ENCODE assay signal across 8 mouse cellular contexts in the genomic region with DNA sequence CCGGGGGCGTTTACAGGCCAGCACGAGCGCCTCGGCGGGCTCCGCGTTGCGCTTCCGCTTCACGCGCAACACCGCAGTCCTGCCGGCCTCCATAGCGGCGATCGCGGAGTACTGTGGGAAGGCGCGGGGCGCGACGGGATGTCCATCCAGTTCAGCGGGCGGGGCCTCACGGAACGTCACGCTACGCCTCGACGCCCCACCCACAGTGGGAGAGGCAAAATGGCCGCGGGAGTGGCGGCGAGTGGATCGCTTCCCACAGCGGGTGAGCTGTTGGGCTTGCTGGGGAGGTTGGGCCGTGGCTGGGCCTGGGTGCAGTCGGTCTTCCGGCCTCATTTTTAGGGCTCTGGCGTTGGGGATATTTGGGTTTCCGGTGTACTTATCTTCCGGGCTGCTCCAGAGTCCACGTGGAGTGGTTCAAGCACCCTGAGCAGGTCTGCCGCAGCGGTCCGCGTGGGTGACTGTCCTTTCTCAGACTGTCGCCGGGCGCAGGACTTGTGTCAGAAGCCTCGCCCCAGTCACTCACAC. TPM values are rescaled to one million over a fixed set of nuclear protein-coding genes. Genes with fewer than 3 reads are reported as not detected.
A peak's percentile ranks its signal among the peaks of the same experiment; 100 is the strongest.
DNase-seq lines count a peak whose midpoint lies in the region; ATAC-seq and TF ChIP-seq lines count a peak whose summit lies in the region.

TSS of gene Slc7a6os (minus strand) at position 115 of the 525 bp plus-strand sequence.
TSS of gene Prmt7 (plus strand) at position 116 of the 525 bp plus-strand sequence.

- peak; percentile 94 for DNase-seq in A20 (ENCODE audit: low read depth, low spot score)
- DNase-seq in heart, embryonic 10.5 days (ENCODE audit: low spot score): peak; percentile 97
- peak; percentile 82 for DNase-seq in liver, adult 2 months (ENCODE audit: extremely low read depth, low read depth, low spot score)
- DNase-seq in splenic B cell, adult 2 months (ENCODE audit: low read depth, low spot score): peak; percentile 93

- peak; percentile 89; the same call in 1 of the 2 replicates for TF ChIP-seq POLR2A in bone marrow macrophage, adult 2 months (IDR thresholded peaks at IDR 0.05; ENCODE audit: borderline replicate concordance, low read depth, low read length)
- peak; percentile 97 for TF ChIP-seq POLR2A in embryonic fibroblast, embryonic 13.5 days (IDR thresholded peaks at IDR 0.05; ENCODE audit: low read depth, low read length)
- TF ChIP-seq POLR2A in liver, adult 2 months (IDR thresholded peaks at IDR 0.05; ENCODE audit: extremely low read depth, insufficient read depth, low read length): peak; percentile 97
- peak; percentile 98 for TF ChIP-seq POLR2A in myocyte (IDR thresholded peaks at IDR 0.05; ENCODE audit: insufficient read length, low read depth)

- no peaks in the 10 kb centered on the region; the same call in 1 of the 2 replicates for H3K79me2 ChIP-seq in liver, adult 2 months (ENCODE audit: control insufficient read depth, insufficient read depth, low read length)
- H3K79me2 ChIP-seq in myocyte (ENCODE audit: control insufficient read depth, insufficient read depth): peaks cover 44% of the 10 kb centered on the region

- peak within 1 kb of the TSS; percentile 74 for H3ac ChIP-seq in myocyte (ENCODE audit: control insufficient read depth, insufficient read length)

- 0% methylated on average over 52 of the region's 52 CpGs for WGBS in heart, embryonic 10.5 days
- WGBS in kidney, embryonic 16.5 days: under 1% methylated on average over 52 of the region's 52 CpGs
- WGBS in liver, adult 2 months: under 1% methylated on average over 52 of the region's 52 CpGs

- no peaks in the 10 kb centered on the region for H3K9me3 ChIP-seq in heart, embryonic 10.5 days
- no peaks in the 10 kb centered on the region for H3K9me3 ChIP-seq in kidney, embryonic 16.5 days (ENCODE audit: low read length)

- H3K36me3 ChIP-seq in heart, embryonic 10.5 days: peaks cover 58% of the 10 kb centered on the region
- H3K36me3 ChIP-seq in kidney, embryonic 16.5 days (ENCODE audit: insufficient read depth, low read length): peaks cover 22% of the 10 kb centered on the region
- H3K36me3 ChIP-seq in liver, adult 2 months (ENCODE audit: control insufficient read depth, insufficient read depth, low read length): peaks cover 14% of the 10 kb centered on the region; the same call in 1 of the 2 replicates
- peaks cover 11% of the 10 kb centered on the region for H3K36me3 ChIP-seq in myocyte (ENCODE audit: control insufficient read depth, insufficient read depth)
- H3K36me3 ChIP-seq in splenic B cell, adult 2 months (ENCODE audit: control insufficient read depth, insufficient read depth, low read length, poor library complexity, severe bottlenecking): no peaks in the 10 kb centered on the region

- H3K4me3 ChIP-seq in bone marrow macrophage, adult 2 months (ENCODE audit: insufficient read depth, low read length): peak within 1 kb of the TSS; percentile 86
- peak within 1 kb of the TSS; percentile 87 for H3K4me3 ChIP-seq in embryonic fibroblast, embryonic 13.5 days (ENCODE audit: insufficient read depth, low read length)
- H3K4me3 ChIP-seq in heart, embryonic 10.5 days: peak within 1 kb of the TSS; percentile 92
- H3K4me3 ChIP-seq in kidney, embryonic 16.5 days (ENCODE audit: low read length): peak within 1 kb of the TSS; percentile 78
- peak within 1 kb of the TSS; percentile 73 for H3K4me3 ChIP-seq in liver, adult 2 months (ENCODE audit: insufficient read depth, low read depth, low read length)
- peak within 1 kb of the TSS; percentile 97 for H3K4me3 ChIP-seq in myocyte

- H3K4me1 ChIP-seq in bone marrow macrophage, adult 2 months (ENCODE audit: control insufficient read depth, insufficient read depth, low read length): peaks cover 7% of the 10 kb centered on the region
- no peaks in the 10 kb centered on the region for H3K4me1 ChIP-seq in embryonic fibroblast, embryonic 13.5 days (ENCODE audit: control insufficient read depth, insufficient read depth, low read length)
- peaks cover 12% of the 10 kb centered on the region for H3K4me1 ChIP-seq in heart, embryonic 10.5 days
- H3K4me1 ChIP-seq in kidney, embryonic 16.5 days (ENCODE audit: insufficient read depth, low read length): peaks cover 8% of the 10 kb centered on the region
- H3K4me1 ChIP-seq in liver, adult 2 months (ENCODE audit: control insufficient read depth, insufficient read depth, low read length): peaks cover 2% of the 10 kb centered on the region; the same call in 1 of the 2 replicates

- H3K9ac ChIP-seq in kidney, embryonic 16.5 days (replicated peaks; ENCODE audit: low read length): peak within 1 kb of the TSS; percentile 82
- H3K9ac ChIP-seq in liver, adult 2 months (ENCODE audit: low read depth, low read length): peak within 1 kb of the TSS; percentile 88

- no peak for TF ChIP-seq CTCF in bone marrow macrophage, adult 2 months (IDR thresholded peaks at IDR 0.05; ENCODE audit: low read depth, low read length)
- no peak for TF ChIP-seq CTCF in embryonic fibroblast, embryonic 13.5 days (IDR thresholded peaks at IDR 0.05; ENCODE audit: borderline replicate concordance, insufficient read depth, low read length)
- no peak for TF ChIP-seq CTCF in liver, adult 2 months (IDR thresholded peaks at IDR 0.05; ENCODE audit: low read depth, low read length)

- peak within 1 kb of the TSS; percentile 77 for H3K4me2 ChIP-seq in kidney, embryonic 16.5 days (replicated peaks; ENCODE audit: low read depth, low read length)
- peak within 1 kb of the TSS; percentile 93 for H3K4me2 ChIP-seq in myocyte (ENCODE audit: low read depth)

- H3K27me3 ChIP-seq in heart, embryonic 10.5 days (ENCODE audit: insufficient read depth, poor library complexity, severe bottlenecking): no peaks in the 10 kb centered on the region
- H3K27me3 ChIP-seq in kidney, embryonic 16.5 days (ENCODE audit: insufficient read depth, low read length): no peaks in the 10 kb centered on the region
- H3K27me3 ChIP-seq in liver, adult 2 months (ENCODE audit: control insufficient read depth, insufficient read depth, low read length): no peaks in the 10 kb centered on the region
- no peaks in the 10 kb centered on the region for H3K27me3 ChIP-seq in myocyte (ENCODE audit: control insufficient read depth, insufficient read depth, insufficient read length)
- H3K27me3 ChIP-seq in splenic B cell, adult 2 months (ENCODE audit: control insufficient read depth, insufficient read depth, low read length, poor library complexity, severe bottlenecking): no peaks in the 10 kb centered on the region

- peak; percentile 99 for ATAC-seq in kidney, embryonic 16.5 days (ENCODE audit: low FRiP score, low TSS enrichment)

- H3K27ac ChIP-seq in bone marrow macrophage, adult 2 months (ENCODE audit: insufficient read depth, low read depth, low read length): peak within 1 kb of the TSS; percentile 76
- H3K27ac ChIP-seq in embryonic fibroblast, embryonic 13.5 days (ENCODE audit: insufficient read depth, low read length): peak within 1 kb of the TSS; percentile 76
- peak within 1 kb of the TSS; percentile 95 for H3K27ac ChIP-seq in heart, embryonic 10.5 days
- H3K27ac ChIP-seq in kidney, embryonic 16.5 days (ENCODE audit: low read length): peak within 1 kb of the TSS; percentile 91
- H3K27ac ChIP-seq in liver, adult 2 months (replicated peaks; ENCODE audit: insufficient read depth, low read depth, low read length): peak within 1 kb of the TSS; percentile 82

TF ChIP-seq in myocyte, 11 proteins besides CTCF, POLR2A, EP300 and RAD21:
- TF ChIP-seq POLR2AphosphoS2 (IDR thresholded peaks at IDR 0.05; ENCODE audit: insufficient read length, low read depth) (peak; percentile 98), SRF (IDR thresholded peaks at IDR 0.05; ENCODE audit: control insufficient read depth, insufficient read length, low read depth) (peak; percentile 39), TCF3 (IDR thresholded peaks at IDR 0.05; ENCODE audit: insufficient read length, low read depth) (no peak), CEBPB (IDR thresholded peaks at IDR 0.05; ENCODE audit: insufficient read depth, poor library complexity, severe bottlenecking) (no peak), USF1 (IDR thresholded peaks at IDR 0.05; ENCODE audit: low read depth) (no peak), MAX (IDR thresholded peaks at IDR 0.05; ENCODE audit: low read depth) (no peak), TCF12 (IDR thresholded peaks at IDR 0.05; ENCODE audit: insufficient read depth, poor library complexity, severe bottlenecking) (no peak), REST (IDR thresholded peaks at IDR 0.05; ENCODE audit: insufficient read depth, insufficient read length) (no peak), MYOG (IDR thresholded peaks at IDR 0.05; ENCODE audit: control insufficient read depth in 1 of 3, insufficient read depth in 1 of 3, insufficient read length in 2 of 3, low read depth in 2 of 3) (no peak), E2F4 (IDR thresholded peaks at IDR 0.05; ENCODE audit: insufficient read depth) (no peak), MYOD1 (IDR thresholded peaks at IDR 0.05; ENCODE audit: control insufficient read depth in 1 of 3, insufficient read length in 2 of 3, low read depth in 2 of 3) (peak in 1 of 3 experiments; percentile 16)

RNA-seq across cellular contexts. Expression of gene Slc7a6os, which starts in this region (rescaled TPM):
- 25.5 and 26.5 TPM in 2 replicates for polyA plus RNA-seq in bone marrow macrophage, adult 2 months (2012; ENCODE audit: insufficient read depth, insufficient read length, missing spikeins)
- 31.1 and 34.0 TPM in 2 replicates for polyA plus RNA-seq in embryonic fibroblast, embryonic 13.5 days (2011; ENCODE audit: insufficient read length, low read depth, missing spikeins)
- polyA plus RNA-seq in heart, embryonic 10.5 days (2016; fragmentation: Nextera tagmentation; extraction: Ambion mirVana): 24.1 and 38.1 TPM in 2 replicates
- polyA plus RNA-seq in kidney, embryonic 16.5 days (2015; fragmentation: Nextera tagmentation; extraction: Ambion mirVana): 32.2 and 32.4 TPM in 2 replicates
- total RNA-seq in liver, adult 2 months (2014; rRNA removed): 21.9 and 23.0 TPM in 2 replicates
- 8.3 and 11.0 TPM in 2 replicates for polyA plus RNA-seq in liver, adult 2 months (2012; rRNA removed)
- polyA plus RNA-seq in myocyte (2012; fragmentation: generic; extraction: Trizol): 21.7 TPM

RNA-seq across cellular contexts. Expression of gene Prmt7, which starts in this region (rescaled TPM):
- polyA plus RNA-seq in bone marrow macrophage, adult 2 months (2012; ENCODE audit: insufficient read depth, insufficient read length, missing spikeins): 3.9 and 8.8 TPM in 2 replicates
- polyA plus RNA-seq in embryonic fibroblast, embryonic 13.5 days (2011; ENCODE audit: insufficient read length, low read depth, missing spikeins): 33.6 and 40.3 TPM in 2 replicates
- polyA plus RNA-seq in heart, embryonic 10.5 days (2016; fragmentation: Nextera tagmentation; extraction: Ambion mirVana): 59.7 and 63.9 TPM in 2 replicates
- polyA plus RNA-seq in kidney, embryonic 16.5 days (2015; fragmentation: Nextera tagmentation; extraction: Ambion mirVana): 54.8 and 55.3 TPM in 2 replicates
- 9.7 and 9.9 TPM in 2 replicates for total RNA-seq in liver, adult 2 months (2014; rRNA removed)
- polyA plus RNA-seq in liver, adult 2 months (2012; rRNA removed): 8.8 and 12.0 TPM in 2 replicates
- 36.4 TPM for polyA plus RNA-seq in myocyte (2012; fragmentation: generic; extraction: Trizol)

Comparison
In these comparisons a context has a peak if more than half of its experiments do, and no peak if none do; other contexts are left out.
1. Peak in every context shown above with its lines: DNase-seq, ATAC-seq, H3K4me3 ChIP-seq and H3K27ac ChIP-seq.